Mouse (Mus musculus) bone marrow, adult 2 months (tissue): Measurements from ENCODE around the gene Phf1.

Experiments
- CTCF ChIP-seq: fragments of 200-500 bp; IDR thresholded peaks from 2 replicates; pipeline ENCODE4 v1.5.1; 2011; ENCODE audit warnings: low read length, control low read depth; ENCODE audit not compliant: control insufficient read depth, insufficient read depth
- POLR2A ChIP-seq: fragments of 200-500 bp; IDR thresholded peaks from 2 replicates; pipeline ENCODE4 v1.6.1; 2011; ENCODE audit warnings: low read depth, mild to moderate bottlenecking, control low read depth, low read length, borderline replicate concordance; ENCODE audit not compliant: control insufficient read depth

DNA sequence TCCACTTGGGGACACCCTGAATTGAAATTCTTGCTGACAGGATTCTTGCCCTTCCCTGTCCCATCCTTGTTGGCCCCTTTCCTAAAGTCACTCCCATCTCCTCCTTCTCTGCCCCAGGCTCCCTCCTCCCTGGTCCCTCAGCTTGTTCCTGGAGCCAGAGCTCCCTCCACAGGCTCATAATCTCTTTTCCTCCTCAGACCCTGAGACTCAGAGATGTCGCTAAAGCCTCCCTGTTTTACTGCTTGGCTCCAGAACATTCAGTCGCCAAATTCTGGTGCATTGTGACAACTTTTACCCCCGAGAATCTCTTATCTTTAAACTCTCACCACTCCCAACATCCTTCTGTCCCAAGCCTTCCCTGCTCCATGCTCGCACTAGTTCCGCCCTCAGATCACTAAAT lies 28.5 kb upstream of the Phf1 start:
- TF ChIP-seq POLR2A (no peak), CTCF (no peak)
